Mouse (Mus musculus) adrenal gland, postnatal 14 days (tissue): Measurements from ENCODE around the gene Gas7. TPM values are rescaled to one million over a fixed set of nuclear protein-coding genes. Genes with fewer than 3 reads are reported as not detected.
A peak's percentile ranks its signal among the peaks of the same experiment; 100 is the strongest.

Experiments used
- DNase-seq: peaks from one replicate; pipeline ENCODE4 v3.0.0; 2021; ENCODE audit warnings: mixed read lengths
- total RNA-seq: library from RNA; stranded (reverse); gene quantifications from 2 replicates; pipeline ENCODE4 v1.2.3, GENCODE M21; 2021

Gas7 gene
- total RNA-seq, 1 experiment from 2014 or later, result 23.3 TPM

DNA sequence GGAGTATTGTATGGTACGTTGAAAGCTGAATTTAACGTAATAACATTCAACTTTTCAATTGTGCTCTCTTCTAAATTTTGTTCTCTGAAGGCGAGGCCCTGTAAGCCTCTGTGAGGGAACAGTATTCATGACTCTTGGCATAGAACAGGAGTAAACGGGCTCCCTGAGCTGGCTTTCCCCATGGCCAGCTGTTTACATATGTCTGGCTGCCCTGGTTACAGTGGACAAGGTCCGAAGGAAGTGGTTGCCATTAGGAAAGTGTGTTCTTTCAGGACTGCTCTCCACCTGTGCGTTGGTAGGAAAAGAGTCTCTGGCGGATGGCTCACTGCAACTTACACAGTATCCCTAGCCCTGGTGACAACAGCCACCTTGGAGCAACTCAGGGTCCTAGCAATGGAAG, 171.9 kb downstream of the Gas7 start:
- no peak for DNase-seq

DNA sequence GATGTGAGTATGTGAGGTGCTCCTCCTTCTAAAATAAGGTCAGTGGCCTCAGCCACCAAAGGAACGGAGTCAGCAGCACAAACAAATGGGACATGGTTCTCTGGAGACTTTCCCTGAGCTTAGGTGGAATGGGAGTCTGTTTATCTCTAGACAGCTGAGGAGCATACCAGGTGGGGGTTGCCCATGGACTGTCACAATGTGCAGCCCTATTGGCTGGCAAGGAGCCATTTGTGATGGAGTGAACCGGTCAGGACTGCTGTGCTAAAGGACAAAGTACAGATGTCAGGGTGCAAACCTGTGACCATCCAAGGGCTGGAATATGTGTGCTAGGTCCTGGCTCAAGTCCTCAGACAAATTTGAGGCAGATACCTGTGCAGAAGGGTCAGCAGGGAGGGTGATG, 173.3 kb downstream of the Gas7 start:
- no peak for DNase-seq

DNA sequence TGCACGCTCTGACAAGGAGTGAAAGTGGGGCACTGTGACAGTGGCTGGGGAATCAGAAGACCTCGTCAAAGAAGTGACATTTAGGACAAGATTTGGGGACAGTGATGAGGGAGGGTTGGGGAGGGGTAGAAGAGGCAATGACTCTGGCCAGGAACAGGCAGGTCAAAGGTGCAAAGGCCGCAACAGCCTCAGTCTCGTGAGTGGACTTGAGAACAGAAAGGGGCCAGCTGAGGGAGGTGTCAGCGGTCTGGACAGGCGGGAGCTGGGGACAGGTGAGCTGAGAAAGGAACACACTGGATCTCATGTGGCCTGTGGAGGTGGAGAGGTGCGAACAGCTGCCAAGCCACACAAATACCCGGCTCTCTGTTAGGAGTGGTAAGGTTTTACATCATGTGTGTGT, 177.7 kb downstream of the Gas7 start:
- no peak for DNase-seq

DNA sequence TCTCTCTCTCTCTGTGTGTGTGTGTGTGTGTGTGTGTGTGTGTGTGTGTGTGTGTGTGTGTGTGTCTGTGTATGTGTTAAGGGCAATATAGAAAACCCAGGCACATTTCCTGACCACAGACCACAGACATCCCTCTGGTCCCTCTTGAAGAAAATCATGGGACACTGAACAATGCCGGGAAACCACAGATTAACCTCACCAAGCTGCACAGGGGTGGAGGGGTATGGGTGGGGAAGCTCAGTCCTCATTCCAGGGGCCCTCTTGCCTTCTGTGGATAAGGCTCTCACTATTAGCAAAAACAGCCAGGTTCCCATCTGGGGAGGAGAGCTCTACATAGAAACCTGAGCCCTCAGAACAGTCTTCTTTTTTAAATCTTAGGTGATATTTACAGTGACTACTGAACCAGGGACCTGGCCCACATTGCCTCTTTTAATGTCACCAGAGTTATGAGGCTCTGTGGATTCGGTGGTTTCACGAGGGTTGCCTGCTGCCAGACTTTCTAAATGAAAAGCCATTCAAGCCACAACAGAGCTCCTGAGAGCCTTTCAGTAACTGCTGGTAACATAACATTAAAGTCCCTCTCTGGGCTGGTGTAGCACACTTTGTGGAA, 178.5 kb downstream of the Gas7 start:
- DNase-seq, result no peak

DNA sequence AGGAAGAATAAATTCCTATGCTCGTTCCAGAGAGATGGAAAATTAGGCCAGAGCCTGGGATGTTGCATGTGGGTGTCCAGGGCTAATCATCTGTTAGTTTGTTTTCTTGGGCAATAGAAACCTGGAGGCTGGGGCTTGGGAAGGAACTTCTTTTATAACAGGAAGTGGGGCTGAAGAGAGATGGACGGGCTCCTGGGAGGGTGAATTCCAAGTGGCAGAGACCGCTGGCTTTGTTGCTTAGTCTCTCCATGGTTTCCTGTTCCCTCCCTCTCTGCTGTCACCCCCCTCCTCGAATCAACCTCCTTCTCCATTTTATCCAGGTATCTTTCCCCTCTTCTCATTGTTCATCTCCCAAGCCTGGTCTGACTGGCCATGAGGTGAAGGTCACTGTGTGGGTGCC, 181.0 kb downstream of the Gas7 start:
- DNase-seq, result no peak

DNA sequence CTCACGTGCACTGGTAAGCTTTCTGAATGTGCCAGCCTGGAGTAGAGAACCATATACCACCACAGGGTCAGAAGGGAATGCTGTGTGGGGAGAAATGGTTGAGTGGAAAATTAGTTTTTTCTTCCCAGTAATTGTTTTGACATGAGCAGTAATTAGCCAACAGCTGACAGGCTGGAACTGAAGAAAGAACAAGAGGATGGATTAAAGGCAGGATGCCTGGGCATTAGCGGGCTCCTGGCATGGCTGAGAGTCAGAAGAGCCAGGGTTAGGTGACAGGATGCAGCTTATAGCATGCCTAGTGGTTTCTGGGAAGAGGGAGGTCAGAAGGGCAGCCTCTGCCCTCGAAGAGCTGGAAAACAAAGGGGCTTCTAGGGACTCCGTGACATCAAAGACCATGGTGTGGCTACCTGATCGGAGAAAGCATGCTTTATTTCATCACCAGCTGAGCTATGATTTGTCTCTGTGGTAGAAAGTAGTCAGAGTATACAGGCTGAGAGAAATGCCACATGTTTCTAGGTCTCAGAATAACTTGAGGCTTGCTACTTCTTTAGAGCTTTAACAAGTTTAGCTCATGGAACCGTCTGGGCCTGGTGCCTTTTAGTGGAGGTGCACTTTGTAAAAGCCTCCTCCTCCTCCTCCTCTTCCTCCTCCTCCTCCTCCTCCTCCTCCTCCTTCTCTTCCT, 181.8 kb downstream of the Gas7 start:
- DNase-seq, result no peak

DNA sequence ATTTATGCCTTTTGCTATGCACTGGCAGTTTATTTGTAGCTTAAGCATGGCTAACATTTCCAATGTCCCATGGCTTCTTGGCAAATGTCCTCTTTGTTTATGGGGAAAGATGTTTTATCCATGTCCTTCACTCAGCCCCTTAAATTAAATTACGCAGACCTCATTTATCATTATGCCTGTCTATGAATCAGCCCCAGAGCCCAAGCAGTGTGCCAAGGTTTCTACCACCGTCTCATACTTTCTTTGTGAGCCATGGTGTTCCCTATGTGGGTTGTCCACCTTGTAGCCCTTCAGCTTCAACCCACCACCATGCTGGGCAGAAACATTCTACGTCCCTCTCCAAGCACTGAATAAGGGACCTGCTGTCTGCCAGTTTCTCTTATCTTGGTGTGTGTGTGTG, 183.2 kb downstream of the Gas7 start:
- peak; percentile 45 for DNase-seq

DNA sequence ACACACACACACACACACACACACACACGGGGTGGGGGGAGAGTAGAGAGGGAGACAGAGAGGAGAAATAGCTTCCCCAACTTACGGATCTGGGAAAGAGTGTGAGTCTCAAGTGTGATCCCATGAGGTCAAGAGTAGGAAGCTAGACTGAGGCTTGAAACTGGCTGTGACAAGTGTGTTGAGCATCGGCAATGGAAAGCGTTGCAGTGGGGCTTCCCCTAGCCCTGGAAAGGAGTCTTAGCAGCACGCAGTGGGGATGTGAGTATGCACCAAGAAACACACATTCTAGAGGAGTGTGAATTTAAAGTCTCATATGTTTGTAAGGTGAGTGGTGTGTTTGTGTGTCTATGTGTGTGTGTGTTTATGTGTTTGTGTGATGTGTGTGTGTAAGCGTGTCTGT, 185.1 kb downstream of the Gas7 start:
- no peak for DNase-seq

DNA sequence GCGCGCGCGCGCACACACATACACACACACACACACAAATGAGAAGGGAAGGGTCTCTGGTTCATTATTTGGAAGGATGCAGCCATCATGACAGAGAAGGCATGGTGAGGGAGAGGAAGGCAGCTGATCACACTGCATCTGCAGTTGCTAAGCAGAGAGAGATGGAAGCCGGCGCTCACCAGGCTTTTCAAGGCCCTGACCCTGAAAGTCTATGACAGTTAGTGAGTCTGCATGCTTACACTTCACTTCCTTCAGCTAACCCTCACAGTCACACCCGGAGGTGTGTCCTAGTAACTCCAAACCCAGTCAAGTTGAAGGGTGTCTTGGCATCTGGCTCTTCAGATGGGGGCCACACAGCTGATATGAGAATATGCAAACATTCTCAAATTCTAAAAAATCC, 187.2 kb downstream of the Gas7 start:
- DNase-seq, result peak; percentile 57

DNA sequence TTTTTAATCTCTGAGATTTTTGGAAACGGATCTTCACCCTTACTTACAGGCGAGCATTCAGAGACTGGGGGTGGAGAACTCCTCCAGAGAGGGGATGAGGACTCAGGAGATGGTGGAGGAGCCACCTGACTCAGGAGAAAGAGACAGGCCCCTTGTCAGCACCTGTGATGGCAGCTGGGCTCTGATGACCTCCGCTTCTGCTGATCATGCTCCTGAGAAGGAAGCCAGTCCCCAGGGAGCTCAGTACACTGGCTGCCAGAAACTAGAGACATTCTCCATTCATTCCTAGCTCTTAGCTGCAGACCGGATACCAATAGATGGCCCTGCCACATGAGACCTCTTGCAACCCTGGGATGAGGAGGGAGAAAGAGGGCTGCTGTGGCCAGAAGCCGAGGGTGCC, 187.6 kb downstream of the Gas7 start:
- no peak for DNase-seq

DNA sequence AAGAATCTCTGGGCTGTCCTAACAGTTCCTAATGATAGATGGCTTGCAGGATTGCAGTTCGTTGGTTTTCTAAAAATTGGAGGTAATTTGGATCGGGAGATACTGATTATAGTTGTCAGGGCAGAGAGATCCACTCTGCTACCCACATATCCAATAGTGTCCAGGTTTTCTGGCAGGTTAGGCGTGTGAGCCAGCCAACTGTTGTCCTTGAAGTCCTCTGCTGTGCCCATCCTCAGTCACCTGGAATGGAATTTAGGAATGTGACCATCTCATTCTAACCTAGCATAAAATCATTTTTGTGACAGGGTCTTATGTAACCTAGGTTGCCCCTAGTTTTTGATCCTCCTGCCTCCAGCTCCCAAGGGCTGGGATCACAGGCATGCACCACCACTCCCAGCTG, 188.2 kb downstream of the Gas7 start:
- no peak for DNase-seq

DNA sequence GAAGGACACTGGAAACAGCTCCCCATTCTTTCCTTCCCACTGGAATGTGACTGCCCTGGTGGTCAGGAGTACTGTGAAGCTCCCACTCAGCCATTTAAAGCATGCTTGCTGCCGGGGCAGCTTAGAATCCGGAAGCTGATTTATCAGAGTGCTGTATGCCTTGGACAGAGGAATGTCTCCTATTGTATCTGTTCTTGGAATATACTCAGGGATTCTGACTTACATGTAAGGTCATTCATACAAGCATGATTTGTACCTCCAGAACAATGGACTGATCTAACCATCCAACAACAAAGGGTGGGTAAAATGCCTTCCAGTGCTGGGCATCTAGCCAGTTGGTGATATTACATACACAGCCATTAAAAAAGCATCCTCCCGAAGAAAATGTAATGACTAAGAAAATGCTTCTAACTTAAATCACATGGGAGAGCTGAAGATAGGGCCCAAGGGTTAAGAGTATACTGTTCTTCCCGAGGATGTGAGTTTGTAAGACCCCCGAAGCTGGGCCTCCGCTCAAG, 189.5 kb downstream of the Gas7 start:
- DNase-seq, result no peak

DNA sequence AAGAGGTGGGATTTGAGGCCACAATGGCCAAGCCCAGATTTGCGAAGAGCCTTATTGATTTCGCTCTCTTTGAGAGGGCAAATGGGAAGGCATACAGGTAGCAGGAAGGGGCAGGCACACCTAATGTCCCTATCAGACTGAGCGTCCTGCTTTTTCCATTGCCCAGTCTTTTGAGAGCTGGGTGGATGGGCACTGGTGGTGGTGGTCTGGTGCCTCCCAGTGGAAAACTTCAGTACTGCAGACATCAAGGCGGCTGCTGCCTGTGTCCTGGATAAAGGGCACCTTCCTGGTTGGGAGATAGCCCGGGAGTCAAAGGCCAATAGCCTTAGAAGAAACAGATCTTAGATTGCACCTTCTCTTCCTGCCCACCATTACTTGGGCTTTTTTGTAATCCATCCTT, 192.5 kb downstream of the Gas7 start:
- peak; percentile 87 for DNase-seq

DNA sequence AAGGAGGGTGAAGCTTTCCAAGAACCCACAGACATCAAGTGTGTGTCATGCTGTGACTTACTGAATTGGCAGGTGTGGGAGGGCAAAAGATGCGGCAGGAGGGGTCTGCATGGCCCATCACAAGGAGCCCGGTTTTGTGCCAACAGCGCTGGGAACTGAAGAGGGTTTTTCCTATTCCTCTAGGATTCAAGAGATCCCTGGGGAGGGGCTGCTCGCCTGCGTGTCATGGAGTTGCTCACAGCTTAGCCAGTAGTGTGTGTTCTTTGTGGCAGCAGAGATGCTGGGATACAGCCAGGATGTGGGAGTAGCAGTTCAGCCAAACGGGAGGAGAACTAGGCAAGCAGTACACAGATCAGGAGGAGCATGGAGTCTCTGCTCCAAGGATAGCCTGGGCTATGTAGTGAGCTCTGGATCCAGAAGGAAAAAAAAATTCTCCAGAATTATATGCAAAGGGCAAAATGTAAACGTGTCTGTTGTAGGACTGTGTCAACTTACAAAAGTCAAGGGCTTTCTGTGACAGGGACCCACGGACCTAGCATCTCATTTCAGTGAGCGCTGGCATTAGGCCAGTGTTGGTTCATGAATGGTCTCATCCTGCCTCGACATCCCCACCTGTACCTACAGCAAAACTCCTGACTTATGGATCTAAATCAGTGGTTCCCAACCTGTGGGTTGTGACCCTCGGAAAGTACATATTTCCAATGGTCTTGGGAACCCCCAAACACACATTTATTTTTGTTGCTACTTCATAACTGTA, 193.6 kb downstream of the Gas7 start:
- DNase-seq, result no peak

DNA sequence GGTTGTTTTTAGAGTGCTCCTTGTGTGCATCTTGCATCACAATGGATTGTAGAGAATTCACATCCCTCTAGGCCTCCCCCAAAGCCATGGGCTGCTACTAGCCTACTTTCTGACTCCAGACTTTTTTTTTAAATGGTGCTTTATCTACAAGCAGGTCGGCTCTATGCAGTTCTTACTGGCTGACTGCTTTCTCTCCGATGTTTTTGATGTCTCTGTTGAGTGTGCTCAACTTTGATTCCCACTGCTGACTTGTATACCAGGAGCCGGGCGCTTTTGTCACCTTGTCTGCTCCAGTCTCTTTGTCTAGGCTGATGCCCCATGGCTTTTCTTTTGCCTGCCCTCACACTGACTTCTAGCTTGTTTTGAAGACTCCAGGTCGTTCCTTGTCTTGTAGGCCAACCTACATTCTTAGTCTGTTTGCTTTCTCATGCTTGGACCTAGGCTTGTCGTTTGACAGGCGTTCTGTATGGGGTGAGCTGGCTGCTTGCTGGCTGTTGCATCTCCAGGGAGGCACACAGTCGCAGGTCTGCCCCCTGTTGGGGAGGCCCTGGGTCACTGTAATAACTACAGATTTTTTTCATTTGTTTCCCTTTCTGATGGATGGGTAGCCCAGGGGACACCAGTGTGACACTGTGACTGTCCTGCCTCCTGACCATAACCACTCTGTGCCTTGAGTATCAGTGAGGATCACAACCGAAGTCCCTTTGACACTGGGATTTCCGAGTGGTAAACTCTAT, 194.9 kb downstream of the Gas7 start:
- DNase-seq, result no peak

DNA sequence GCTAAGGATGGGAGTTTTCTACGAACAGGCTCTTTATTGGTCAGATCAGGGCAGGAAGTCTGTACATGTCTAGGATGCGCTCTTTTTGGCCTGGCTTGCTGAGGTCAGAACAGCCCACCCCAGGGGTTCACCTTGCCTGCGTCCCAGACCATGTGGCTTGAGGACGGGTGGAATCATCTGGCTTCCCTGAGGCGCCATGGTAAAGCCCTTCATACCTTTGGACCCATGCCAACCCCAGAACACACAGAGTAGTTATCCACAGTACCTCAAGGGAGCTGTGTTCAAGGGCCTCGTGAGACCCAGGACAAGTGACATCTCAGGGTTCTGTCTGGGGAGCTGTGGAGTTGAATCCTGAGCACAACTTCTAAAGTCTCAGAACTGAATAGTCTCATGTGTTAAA, 196.5 kb downstream of the Gas7 start:
- no peak for DNase-seq

DNA sequence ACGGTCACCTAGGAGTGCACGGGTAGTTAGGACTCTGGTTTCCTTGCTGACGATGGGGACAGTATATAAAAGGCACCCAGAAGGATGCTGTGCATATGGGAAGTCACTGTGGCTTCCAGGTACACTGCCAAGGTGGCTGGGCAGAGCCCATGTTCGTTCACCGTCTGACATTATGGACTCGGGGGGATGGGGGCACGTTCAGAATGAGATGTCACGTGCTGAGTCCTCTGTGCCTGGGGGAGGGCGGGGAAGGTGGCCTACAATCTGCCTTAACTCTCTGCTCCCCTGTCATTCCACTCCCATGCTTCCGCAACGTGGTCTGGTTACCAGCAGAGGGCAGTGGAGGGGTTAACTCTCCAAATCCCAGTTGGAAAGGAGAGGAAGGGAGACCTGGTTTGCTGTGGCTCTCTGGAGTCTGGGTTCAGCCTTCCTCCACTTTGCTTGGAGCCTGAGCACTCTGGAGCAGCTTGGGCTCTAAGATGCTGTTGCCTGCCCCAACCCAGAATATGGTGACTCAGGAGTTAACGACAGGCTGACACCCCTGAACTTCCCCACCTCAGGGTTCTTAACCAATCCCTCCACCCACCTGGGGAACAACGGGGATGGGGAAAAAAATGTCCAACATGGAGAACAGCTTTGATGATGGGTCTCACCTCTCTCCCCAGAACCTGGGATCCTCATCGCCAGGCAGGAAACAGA, 197.1 kb downstream of the Gas7 start:
- DNase-seq, result peak; percentile 53

DNA sequence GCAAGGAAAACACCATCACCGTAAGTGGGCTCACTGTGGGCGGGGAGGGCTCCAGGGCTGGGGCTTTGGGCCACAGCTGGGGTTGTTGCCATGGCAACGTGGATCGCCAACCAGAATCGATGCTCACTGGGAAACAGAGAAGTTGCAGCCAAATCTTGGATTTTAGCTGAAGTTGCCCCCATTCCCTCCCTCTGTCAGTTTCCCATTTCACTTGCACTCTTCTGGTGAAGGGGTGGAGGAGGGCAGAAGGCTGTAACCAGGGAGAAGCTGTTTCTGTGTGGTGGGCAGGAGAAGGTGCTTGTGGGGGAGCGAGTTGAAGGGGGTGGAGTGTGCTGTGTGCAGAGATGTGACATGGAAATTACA, 197.6 kb downstream of the Gas7 start:
- DNase-seq, result no peak

DNA sequence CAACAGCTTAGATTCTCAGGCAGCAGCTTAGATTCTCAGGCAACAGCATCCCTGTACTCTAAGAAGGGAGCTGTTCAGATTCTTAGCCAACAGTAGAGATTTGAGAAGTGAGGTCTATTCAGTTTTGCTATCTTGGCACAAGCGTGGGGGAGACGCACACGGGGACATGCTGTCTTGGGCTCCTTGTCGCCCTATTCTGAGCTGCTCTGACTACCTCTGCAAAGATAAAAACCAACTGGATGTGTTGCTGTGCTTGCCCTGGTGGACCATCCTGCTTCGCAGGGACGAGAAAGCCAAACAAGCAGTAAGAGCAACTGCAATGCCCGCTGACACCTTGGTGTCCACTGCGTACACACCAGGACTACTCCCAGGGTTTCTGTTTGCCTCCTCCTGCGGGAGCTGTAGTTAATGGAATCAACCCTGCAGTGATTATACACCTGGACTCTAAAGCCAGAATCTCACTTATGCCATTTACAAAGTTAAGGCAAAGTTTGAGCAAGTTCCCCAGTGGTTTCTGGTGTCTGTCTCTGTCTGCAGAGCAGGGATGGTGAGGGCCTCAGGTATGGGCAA, 198.4 kb downstream of the Gas7 start:
- no peak for DNase-seq

DNA sequence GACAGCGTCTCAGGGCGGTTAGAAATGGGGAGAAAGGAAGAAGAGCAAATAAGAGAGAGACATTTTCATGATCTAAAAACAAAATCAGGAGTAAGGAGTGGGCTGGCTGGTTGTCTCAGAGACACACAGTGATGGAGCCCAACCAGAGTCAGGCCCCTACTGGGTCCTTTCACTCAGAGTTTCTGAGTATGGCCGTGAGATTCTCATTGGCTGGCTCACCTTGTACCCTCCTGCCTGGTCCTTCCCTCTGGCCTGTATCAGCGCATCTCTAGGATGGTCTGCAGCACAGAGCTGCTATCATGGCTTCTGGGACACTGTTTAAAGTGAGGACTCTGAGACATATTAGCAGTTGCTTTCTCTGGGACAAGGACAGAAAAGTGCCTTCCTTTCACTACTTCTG, 199.3 kb downstream of the Gas7 start:
- no peak for DNase-seq

DNA sequence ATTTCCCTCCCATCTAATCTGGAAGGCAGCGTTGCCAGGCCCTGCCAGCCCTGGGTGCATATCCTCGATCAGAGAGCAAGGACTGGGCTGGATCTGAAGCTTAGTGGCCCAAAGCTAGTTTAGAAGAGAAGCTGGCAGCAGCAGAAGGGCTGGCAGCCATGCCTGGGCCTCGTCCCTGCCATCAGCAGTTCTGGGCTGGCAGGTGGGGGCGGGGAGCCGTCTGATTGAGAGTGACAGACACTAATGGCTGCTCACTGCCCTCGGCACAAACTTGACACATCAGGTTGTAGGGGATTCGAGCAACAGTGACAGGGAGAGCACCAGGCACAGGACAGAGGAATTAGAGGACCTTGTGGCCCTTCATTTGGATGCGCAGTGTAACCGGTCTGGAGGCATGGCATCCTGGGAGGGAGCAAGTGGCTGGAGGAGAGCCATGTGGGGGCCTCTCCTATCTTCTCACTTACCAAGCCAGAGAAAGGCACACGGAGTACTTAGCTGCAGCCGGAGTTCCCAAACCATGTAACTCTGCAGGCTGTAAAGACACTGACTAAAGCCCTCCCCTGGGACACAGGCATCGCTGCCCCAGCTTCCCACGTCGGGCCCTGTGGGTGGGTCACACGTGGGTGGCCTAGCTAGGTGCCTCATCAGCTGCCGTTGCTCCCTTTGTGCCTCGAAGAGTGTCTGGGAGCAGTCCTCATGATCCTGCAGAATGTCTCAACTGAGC, 200.2 kb downstream of the Gas7 start:
- DNase-seq, result no peak
